Mouse (Mus musculus) urinary bladder, postnatal 36 days (tissue): ENCODE data around the gene Clasrp.
"Not testable (repeated sequence)": the region's sequence is repeated elsewhere in the genome, so short reads cannot be mapped to it uniquely, and the experiment has no call there.

Experiments
- DNase-seq, 2 experiments: peaks; one replicate each; pipeline ENCODE4 v3.0.0; 2022; ENCODE audit warnings: low spot score in 2 of 2, mixed read lengths in 1 of 2

The Clasrp gene

GRCm38 (mm10) chr7:19609641-19610332 is 5.5 kb upstream of the Clasrp start:
- no peak for DNase-seq

- no peak for DNase-seq
Measured at GRCm38 (mm10) chr7:19607291-19607690, 3.0 kb upstream of the Clasrp start.

GRCm38 (mm10) chr7:19604606-19605214 is 424 bp upstream of the Clasrp start:
- not testable (repeated sequence) for DNase-seq

- no peak for DNase-seq
Measured at GRCm38 (mm10) chr7:19603055-19603454, 1.2 kb downstream of the Clasrp start.

GRCm38 (mm10) chr7:19600562-19600961 is 3.7 kb downstream of the Clasrp start:
- no peak for DNase-seq

- DNase-seq = no peak
Measured at GRCm38 (mm10) chr7:19593061-19593730, 11.1 kb downstream of the Clasrp start.

GRCm38 (mm10) chr7:19589917-19590316 is 14.4 kb downstream of the Clasrp start:
- DNase-seq = peak; percentile 37 to 61

- DNase-seq = peak; percentile 43 to 44
Measured at GRCm38 (mm10) chr7:19589207-19589606, 15.1 kb downstream of the Clasrp start.

GRCm38 (mm10) chr7:19586269-19586668 is 18.0 kb downstream of the Clasrp start:
- no peak for DNase-seq

- peak; percentile 83 to 85 for DNase-seq
Measured at GRCm38 (mm10) chr7:19580634-19581033, 23.7 kb downstream of the Clasrp start.

- DNase-seq = no peak
Measured at GRCm38 (mm10) chr7:19579751-19580150, 24.5 kb downstream of the Clasrp start.

- no peak for DNase-seq
Measured at GRCm38 (mm10) chr7:19578436-19578835, 25.9 kb downstream of the Clasrp start.

- DNase-seq = peak in 1 of 2 experiments; percentile 36
Measured at GRCm38 (mm10) chr7:19577877-19578414, 26.3 kb downstream of the Clasrp start.

- DNase-seq = peak in 1 of 2 experiments; percentile 64
Measured at GRCm38 (mm10) chr7:19577141-19577852, 27.0 kb downstream of the Clasrp start, which contains the start of the genes Zfp296 and Gemin7. TSS of gene Zfp296 (plus strand) at chr7:19577287. TSS of gene Gemin7 (minus strand) at chr7:19577595.

GRCm38 (mm10) chr7:19575559-19575958 is 28.7 kb downstream of the Clasrp start:
- DNase-seq = no peak

- DNase-seq = no peak
Measured at GRCm38 (mm10) chr7:19573776-19574140, 30.5 kb downstream of the Clasrp start.

- DNase-seq = peak; percentile 70 to 81
Measured at GRCm38 (mm10) chr7:19572926-19573775, 31.1 kb downstream of the Clasrp start.

- no peak for DNase-seq
Measured at GRCm38 (mm10) chr7:19569647-19570046, 34.6 kb downstream of the Clasrp start.

- DNase-seq = no peak
Measured at GRCm38 (mm10) chr7:19567426-19567825, 36.9 kb downstream of the Clasrp start.

- no peak for DNase-seq
Measured at GRCm38 (mm10) chr7:19565803-19566202, 38.5 kb downstream of the Clasrp start.

GRCm38 (mm10) chr7:19564455-19564854 is 39.8 kb downstream of the Clasrp start:
- DNase-seq = no peak
